Mouse (Mus musculus): ENCODE results near the gene Hyal2.

DNA sequence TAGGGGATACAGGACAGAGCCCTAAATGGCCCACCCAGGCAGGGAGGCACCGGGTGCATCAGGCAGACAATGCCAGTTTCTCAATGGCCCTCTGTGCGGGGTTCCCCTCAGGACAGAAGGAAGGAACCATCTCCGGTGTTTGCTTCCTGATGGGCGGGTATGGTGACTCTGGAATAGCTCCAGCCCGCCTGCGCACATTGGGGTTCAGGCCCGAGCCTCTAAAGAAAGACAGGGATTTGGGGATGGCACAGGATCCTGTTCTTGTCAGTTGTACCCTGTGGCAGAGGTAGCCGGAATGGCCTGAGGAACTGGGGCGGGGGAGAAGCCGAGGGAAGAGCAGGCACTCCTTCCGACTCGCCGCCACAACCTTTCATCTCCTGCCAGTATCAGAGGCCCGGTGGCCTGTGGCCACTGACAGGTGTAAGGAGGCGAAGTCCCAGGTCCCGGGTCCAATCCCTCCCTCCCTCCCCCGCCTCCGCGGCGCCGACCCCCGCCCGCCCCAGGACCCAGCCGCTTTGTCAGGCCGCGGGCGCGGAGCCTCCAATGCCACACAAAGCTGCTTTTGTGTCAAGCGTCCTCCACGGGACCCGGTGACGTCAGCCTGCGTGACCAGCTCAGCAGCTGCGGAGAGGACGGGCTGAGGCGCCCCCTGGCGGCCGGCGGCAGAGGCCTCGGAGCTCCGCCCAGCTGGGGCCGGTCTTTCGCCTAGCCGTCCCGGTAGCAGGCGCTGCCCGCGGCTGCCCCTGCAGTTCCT, 44.6 kb downstream of the Hyal2 start:
- TF ChIP-seq CTCF (IDR thresholded peaks at IDR 0.05; ENCODE audit: low read depth) (peak; percentile 96), EP300 (IDR thresholded peaks at IDR 0.05; ENCODE audit: low read depth) (peak; percentile 94)
